Mouse (Mus musculus): ENCODE results near the gene Rcl1. TPM values are rescaled to one million over a fixed set of nuclear protein-coding genes. Genes with fewer than 3 reads are reported as not detected.

Gene Rcl1
- total and polyA plus RNA-seq, 2 experiments from 2014 or later, result 23.6 to 34.6 TPM

- DNase-seq (ENCODE audit: low spot score) (no peak), ATAC-seq (ENCODE audit: low FRiP score) (no peak)
- no peak overlapping the region for H3K4me3 ChIP-seq (ENCODE audit: low read depth, low read length)
- H3K27ac ChIP-seq (ENCODE audit: low read depth, low read length), result no peak overlapping the region
- no peak for TF ChIP-seq CTCF (IDR thresholded peaks at IDR 0.05)
- H3K36me3 ChIP-seq (ENCODE audit: insufficient read depth, low read length), result peaks cover 5% of the 10 kb centered on the region; the same call in 1 of the 2 replicates
- 81% methylated on average over 6 of the region's 6 CpGs for WGBS
- no peak overlapping the region for H3K9ac ChIP-seq (replicated peaks; ENCODE audit: low read length, poor library complexity, severe bottlenecking)
- no peaks in the 10 kb centered on the region for H3K9me3 ChIP-seq (ENCODE audit: low read length)
- no peak overlapping the region for H3K4me2 ChIP-seq (ENCODE audit: low read depth, low read length, poor library complexity, severe bottlenecking)
- no peaks in the 10 kb centered on the region for H3K4me1 ChIP-seq (ENCODE audit: insufficient read depth, low read length)
- no peaks in the 10 kb centered on the region for H3K27me3 ChIP-seq (ENCODE audit: insufficient read depth, low read length)
Observed at GRCm38 (mm10) chr19:29149583-29149982, 48.4 kb downstream of the Rcl1 start.

- ATAC-seq (ENCODE audit: low FRiP score) (no peak), DNase-seq (ENCODE audit: low spot score) (no peak)
- Histone ChIP-seq H3K36me3 (ENCODE audit: insufficient read depth, low read length) (0 out of 2 replicates have a peak, but pooled peaks cover under 1% of the 10 kb centered on the region), H3K4me1 (ENCODE audit: insufficient read depth, low read length) (no peaks in the 10 kb centered on the region), H3K9ac (replicated peaks; ENCODE audit: low read length, poor library complexity, severe bottlenecking) (no peak overlapping the region), H3K9me3 (ENCODE audit: low read length) (no peaks in the 10 kb centered on the region), H3K4me2 (ENCODE audit: low read depth, low read length, poor library complexity, severe bottlenecking) (no peak overlapping the region), H3K27me3 (ENCODE audit: insufficient read depth, low read length) (no peaks in the 10 kb centered on the region), H3K27ac (ENCODE audit: low read depth, low read length) (no peak overlapping the region), H3K4me3 (ENCODE audit: low read depth, low read length) (no peak overlapping the region)
- TF ChIP-seq CTCF (IDR thresholded peaks at IDR 0.05), result no peak
- 82% methylated on average over 6 of the region's 6 CpGs for WGBS
Observed at GRCm38 (mm10) chr19:29150038-29150437, 48.9 kb downstream of the Rcl1 start.

- ATAC-seq (ENCODE audit: low FRiP score), result no peak
- WGBS, result 83% methylated on average over 2 of the region's 2 CpGs
- Histone ChIP-seq H3K27ac (ENCODE audit: low read depth, low read length) (no peak overlapping the region), H3K36me3 (ENCODE audit: insufficient read depth, low read length) (no peaks in the 10 kb centered on the region), H3K4me2 (ENCODE audit: low read depth, low read length, poor library complexity, severe bottlenecking) (no peak overlapping the region), H3K9ac (replicated peaks; ENCODE audit: low read length, poor library complexity, severe bottlenecking) (no peak overlapping the region), H3K4me3 (ENCODE audit: low read depth, low read length) (no peak overlapping the region), H3K4me1 (ENCODE audit: insufficient read depth, low read length) (no peaks in the 10 kb centered on the region), H3K27me3 (ENCODE audit: insufficient read depth, low read length) (no peaks in the 10 kb centered on the region), H3K9me3 (ENCODE audit: low read length) (no peaks in the 10 kb centered on the region)
- DNase-seq (ENCODE audit: low spot score), result no peak
- no peak for TF ChIP-seq CTCF (IDR thresholded peaks at IDR 0.05)
Observed at GRCm38 (mm10) chr19:29151443-29151842, 50.3 kb downstream of the Rcl1 start.

DNA sequence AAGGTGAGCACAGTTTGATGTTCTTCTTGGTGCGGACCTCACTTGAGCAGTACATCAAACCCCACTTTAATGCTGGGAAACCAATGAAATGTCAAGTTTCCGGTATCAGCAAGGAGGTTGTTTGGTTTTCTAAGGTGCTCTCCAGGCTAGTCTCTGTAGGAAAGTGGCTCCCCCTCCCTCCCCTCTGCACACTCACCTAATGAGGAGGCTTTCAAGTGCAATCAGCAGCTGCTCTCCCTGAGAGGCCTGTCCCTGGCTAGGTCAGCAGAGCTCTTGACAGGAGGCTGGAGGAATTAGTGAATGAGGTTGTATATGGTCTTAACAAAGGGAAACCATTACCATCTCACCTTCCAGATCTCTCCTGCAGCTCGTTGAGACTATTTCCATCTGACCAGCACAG, 54.4 kb downstream of the Rcl1 start:
- no peak for DNase-seq (ENCODE audit: low spot score)
- H3K36me3 ChIP-seq (ENCODE audit: insufficient read depth, low read length), result no peaks in the 10 kb centered on the region
- H3K9me3 ChIP-seq (ENCODE audit: low read length), result no peaks in the 10 kb centered on the region
- ATAC-seq (ENCODE audit: low FRiP score), result no peak
- no peak overlapping the region for H3K9ac ChIP-seq (replicated peaks; ENCODE audit: low read length, poor library complexity, severe bottlenecking)
- no peak overlapping the region for H3K4me3 ChIP-seq (ENCODE audit: low read depth, low read length)
- H3K27ac ChIP-seq (ENCODE audit: low read depth, low read length), result no peak overlapping the region
- no peaks in the 10 kb centered on the region for H3K4me1 ChIP-seq (ENCODE audit: insufficient read depth, low read length)
- H3K27me3 ChIP-seq (ENCODE audit: insufficient read depth, low read length), result no peaks in the 10 kb centered on the region
- 81% methylated on average over 3 of the region's 3 CpGs for WGBS
- TF ChIP-seq CTCF (IDR thresholded peaks at IDR 0.05), result no peak
- no peak overlapping the region for H3K4me2 ChIP-seq (ENCODE audit: low read depth, low read length, poor library complexity, severe bottlenecking)

DNA sequence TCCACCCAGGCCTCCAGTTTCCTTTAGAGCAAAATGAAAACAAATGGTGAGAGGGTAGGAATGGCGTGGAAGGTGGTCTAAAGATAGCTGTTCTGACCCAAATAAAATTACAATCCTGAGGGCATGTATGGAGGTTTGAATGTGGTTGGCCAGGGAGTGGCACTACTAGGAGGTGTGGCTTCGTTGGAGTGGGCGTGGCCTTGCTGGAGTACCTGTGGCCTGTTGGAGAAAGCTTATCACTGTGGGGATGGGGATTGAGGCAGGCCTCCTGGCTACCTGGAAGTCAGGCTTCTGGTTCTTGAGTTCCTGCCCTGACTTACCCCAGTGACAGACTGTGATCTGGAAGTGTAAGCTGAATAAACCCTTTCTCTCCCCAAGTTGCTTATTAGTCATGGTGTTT, 55.2 kb downstream of the Rcl1 start:
- Histone ChIP-seq H3K27ac (ENCODE audit: low read depth, low read length) (no peak overlapping the region), H3K9me3 (ENCODE audit: low read length) (no peaks in the 10 kb centered on the region), H3K36me3 (ENCODE audit: insufficient read depth, low read length) (no peaks in the 10 kb centered on the region), H3K27me3 (ENCODE audit: insufficient read depth, low read length) (no peaks in the 10 kb centered on the region), H3K4me2 (ENCODE audit: low read depth, low read length, poor library complexity, severe bottlenecking) (no peak overlapping the region), H3K4me3 (ENCODE audit: low read depth, low read length) (no peak overlapping the region), H3K4me1 (ENCODE audit: insufficient read depth, low read length) (no peaks in the 10 kb centered on the region), H3K9ac (replicated peaks; ENCODE audit: low read length, poor library complexity, severe bottlenecking) (no peak overlapping the region)
- 74% methylated on average over 3 of the region's 3 CpGs for WGBS
- no peak for DNase-seq (ENCODE audit: low spot score)
- no peak for TF ChIP-seq CTCF (IDR thresholded peaks at IDR 0.05)
- ATAC-seq (ENCODE audit: low FRiP score), result no peak

DNA sequence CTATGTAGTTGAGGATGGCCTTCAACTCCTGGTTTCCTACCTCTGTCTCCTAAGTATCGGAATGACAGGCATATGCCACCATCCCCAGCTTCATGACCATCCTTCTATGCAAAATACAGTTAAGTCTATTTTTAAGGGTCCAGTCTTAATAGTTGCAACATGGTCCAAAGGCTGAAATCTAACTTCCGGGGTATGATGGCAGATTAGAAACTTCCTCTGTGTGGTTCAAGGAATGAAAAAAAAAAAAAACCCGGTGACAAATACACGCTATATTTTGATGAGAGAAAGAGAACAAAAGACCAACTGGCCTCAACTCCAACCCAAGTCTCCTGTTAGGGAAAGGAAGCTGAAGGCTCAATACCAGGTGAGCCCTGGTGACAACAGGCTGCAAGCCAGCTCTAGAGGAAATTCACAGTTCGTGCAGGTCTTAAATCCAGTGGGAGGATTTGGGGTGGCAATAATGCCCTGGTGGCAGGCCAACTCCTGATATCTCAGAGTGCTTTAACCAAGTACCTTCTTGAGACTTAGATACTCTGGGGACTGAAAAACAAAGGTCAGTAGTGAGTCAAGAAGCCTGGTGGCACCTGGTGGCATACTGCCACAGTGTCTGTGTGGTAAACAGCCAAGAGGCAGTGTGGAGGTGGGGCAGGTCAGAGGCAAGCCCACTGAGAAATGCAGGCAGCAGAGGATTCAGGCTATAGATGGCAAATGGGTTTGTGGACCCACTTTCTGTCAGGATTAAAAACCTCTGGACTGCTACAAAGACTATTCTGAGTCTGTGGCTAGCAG, 56.7 kb downstream of the Rcl1 start:
- Histone ChIP-seq H3K9ac (replicated peaks; ENCODE audit: low read length, poor library complexity, severe bottlenecking) (no peak overlapping the region), H3K27me3 (ENCODE audit: insufficient read depth, low read length) (no peaks in the 10 kb centered on the region), H3K4me1 (ENCODE audit: insufficient read depth, low read length) (no peaks in the 10 kb centered on the region), H3K4me3 (ENCODE audit: low read depth, low read length) (no peak overlapping the region), H3K9me3 (ENCODE audit: low read length) (no peaks in the 10 kb centered on the region), H3K4me2 (ENCODE audit: low read depth, low read length, poor library complexity, severe bottlenecking) (no peak overlapping the region), H3K27ac (ENCODE audit: low read depth, low read length) (no peak overlapping the region), H3K36me3 (ENCODE audit: insufficient read depth, low read length) (no peaks in the 10 kb centered on the region)
- WGBS, result 93% methylated on average over 5 of the region's 5 CpGs
- no peak for ATAC-seq (ENCODE audit: low FRiP score)
- no peak for TF ChIP-seq CTCF (IDR thresholded peaks at IDR 0.05)
- DNase-seq (ENCODE audit: low spot score), result no peak
